Mouse (Mus musculus) frontal cortex, postnatal 10 days (tissue): ENCODE measurements around the gene Shcbp1l.

Source experiments
- DNase-seq, 2 experiments: peaks; one replicate each; pipeline ENCODE4 v3.0.0; 2022; ENCODE audit warnings: low spot score in 2 of 2, mixed read lengths in 1 of 2

Shcbp1l gene

DNA sequence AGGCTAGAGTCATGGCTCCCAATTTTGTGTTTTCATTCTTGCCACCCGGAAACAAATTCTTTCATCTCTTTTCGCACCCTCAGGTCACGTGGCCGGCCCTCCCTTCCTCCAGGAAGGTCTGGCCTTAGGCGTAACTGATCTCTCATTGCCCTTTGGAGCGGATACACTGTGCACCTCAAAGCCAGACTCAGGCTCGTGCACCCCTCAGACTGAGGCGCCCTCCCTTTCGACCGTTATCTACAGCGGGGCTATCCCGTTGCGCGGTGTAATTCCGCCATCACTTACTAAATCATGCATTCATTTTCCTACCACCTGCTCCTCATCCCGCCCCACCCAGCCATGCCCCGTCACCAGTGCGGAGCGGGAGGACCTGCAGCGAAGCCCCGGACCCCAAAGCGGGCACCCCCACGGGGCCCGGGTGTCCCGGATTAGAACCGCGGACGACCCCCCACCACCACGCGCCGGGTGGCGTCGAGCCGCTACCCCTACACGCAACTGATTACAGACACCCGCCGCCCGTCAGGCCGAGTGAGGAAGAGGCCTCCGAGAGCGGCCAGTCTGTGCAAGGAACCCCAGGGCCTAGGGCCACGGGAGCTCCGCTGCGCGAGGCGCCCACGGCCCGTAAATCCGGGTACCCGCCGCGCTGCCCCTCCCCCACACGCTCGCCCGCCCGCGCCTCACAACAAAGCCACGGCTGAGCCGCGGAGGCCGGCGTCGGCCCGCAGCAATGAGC, 62.0 kb downstream of the Shcbp1l start:
- DNase-seq, result peak; percentile 37 to 71

GRCm38 (mm10) chr1:153487500-153487879, 62.5 kb downstream of the Shcbp1l start, which contains the start of gene Dhx9:
Gene Dhx9 (minus strand): TSS chr1:153487660.
- peak; percentile 96 to 98 for DNase-seq

DNA sequence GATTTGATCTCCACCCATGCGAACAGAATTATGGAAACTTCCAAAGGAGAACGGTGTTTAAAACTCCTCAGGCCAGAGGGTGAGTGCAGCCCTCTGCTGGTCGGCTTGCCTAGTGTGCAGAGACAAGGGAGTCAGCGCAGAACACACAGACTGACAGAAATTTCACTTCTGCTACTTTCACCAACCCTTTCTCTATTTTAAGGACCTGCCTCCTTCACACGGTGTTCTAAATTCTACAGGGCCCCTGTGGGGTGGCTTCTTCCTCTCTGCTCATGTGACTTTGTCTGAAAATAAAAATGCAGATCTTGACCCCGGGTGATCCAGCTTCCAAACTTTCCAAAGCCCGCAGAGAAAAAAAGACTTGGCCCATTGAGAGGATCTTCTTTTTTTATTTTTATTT, 64.2 kb downstream of the Shcbp1l start:
- DNase-seq, result peak in 1 of 2 experiments; percentile 28

DNA sequence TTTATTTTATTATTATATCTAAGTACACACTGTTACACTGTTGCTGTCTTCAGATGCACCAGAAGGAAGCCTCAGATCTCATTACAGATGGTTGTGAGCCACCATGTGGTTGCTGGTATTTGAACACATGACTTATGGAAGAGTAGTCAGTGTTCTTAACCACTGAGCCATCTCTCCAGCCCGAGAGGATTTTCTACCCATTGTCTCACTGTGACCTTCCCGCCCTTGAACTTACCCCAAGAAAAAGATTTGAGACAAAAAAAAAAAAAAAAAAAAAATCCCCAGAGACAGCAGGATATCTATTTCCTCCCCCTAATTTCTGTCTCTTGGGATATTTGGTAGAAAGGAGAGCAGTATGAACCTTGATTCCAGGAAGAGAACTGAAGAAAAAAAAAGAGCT, 64.6 kb downstream of the Shcbp1l start:
- no peak for DNase-seq

GRCm38 (mm10) chr1:153489963-153490362, 65.0 kb downstream of the Shcbp1l start:
- no peak for DNase-seq

- no peak for DNase-seq
These were observed 66.4 kb downstream of the Shcbp1l start for GRCm38 (mm10) chr1:153491345-153491744.

- DNase-seq, result no peak
These were observed 66.9 kb downstream of the Shcbp1l start for GRCm38 (mm10) chr1:153491822-153492221.

DNA sequence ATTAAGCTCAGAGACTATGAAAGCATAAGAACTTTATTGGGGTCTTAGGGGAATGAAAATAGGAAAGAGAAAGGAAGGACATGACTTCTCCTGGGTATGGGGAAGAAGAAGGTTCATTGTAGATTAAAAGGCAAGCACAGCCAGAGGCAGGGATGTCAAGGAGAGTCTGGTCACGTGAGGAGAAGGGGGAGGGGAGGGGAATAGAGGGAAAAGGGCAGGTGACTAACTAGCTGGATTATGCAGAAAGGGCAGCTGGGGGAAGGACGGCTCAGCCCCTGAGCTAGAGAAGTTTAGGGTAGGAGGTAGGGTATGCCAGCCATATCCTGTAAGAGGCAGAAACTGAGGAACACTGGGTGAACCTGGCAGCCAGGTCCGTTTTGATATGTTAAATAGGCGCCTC, 68.4 kb downstream of the Shcbp1l start:
- DNase-seq, result no peak

DNA sequence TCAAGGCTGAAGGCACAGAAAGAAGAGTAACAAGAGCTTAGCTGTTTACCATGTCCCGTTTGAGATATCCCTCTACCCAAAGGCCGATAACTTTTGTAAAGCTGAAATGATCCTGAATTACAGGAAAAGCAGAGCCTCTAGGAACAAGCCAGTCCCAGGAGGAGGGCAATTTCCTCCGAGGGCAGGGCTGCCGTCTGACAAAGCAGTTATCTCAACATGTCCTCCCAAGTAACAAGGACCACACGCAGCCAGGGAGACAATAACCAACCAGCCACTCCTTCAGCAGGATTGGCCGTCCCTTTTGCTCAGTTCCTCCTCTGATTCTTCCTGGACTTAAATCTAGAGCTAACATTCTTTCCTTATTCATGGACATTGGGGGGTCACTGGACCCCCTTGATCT, 69.0 kb downstream of the Shcbp1l start:
- no peak for DNase-seq

- no peak for DNase-seq
These were observed 71.1 kb downstream of the Shcbp1l start for GRCm38 (mm10) chr1:153496030-153496429.

DNA sequence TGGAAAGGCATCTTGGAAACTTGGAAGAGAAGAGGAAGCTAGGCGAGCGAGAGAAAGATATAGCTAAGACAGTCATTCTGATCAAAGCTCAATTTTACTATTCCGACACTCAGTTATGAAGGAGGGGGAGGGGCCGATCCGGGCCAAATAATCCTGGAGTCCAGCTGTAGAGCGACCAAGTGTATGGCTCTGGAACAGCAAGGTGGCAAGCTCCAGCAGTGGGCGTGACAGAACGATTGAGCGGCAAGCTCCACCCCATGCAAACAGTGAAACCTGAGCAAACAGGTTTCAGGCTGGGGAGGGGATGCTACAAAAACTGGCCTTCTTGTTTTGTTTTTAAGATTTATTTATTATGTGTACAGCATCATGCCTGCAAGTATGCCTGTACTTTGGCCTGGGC, 75.1 kb downstream of the Shcbp1l start:
- no peak for DNase-seq

- DNase-seq, result no peak
These were observed 76.8 kb downstream of the Shcbp1l start for GRCm38 (mm10) chr1:153501644-153502321.
